Mouse (Mus musculus): Measurements from ENCODE around the gene Lgalsl.

- no peak for TF ChIP-seq TAL1 (IDR thresholded peaks at IDR 0.05; ENCODE audit: low read length)
- TF ChIP-seq GATA1 (IDR thresholded peaks at IDR 0.05; ENCODE audit: low read length), result no peak
These were observed 41.6 kb upstream of the Lgalsl start for GRCm38 (mm10) chr11:20872444-20872843.
